Mouse (Mus musculus): ENCODE measurements around the gene Shtn1. TPM values are rescaled to one million over a fixed set of nuclear protein-coding genes. Genes with fewer than 3 reads are reported as not detected.

Gene Shtn1
- polyA plus RNA-seq (2012; rRNA removed): 0.63 and 1.2 TPM in 2 replicates

DNA sequence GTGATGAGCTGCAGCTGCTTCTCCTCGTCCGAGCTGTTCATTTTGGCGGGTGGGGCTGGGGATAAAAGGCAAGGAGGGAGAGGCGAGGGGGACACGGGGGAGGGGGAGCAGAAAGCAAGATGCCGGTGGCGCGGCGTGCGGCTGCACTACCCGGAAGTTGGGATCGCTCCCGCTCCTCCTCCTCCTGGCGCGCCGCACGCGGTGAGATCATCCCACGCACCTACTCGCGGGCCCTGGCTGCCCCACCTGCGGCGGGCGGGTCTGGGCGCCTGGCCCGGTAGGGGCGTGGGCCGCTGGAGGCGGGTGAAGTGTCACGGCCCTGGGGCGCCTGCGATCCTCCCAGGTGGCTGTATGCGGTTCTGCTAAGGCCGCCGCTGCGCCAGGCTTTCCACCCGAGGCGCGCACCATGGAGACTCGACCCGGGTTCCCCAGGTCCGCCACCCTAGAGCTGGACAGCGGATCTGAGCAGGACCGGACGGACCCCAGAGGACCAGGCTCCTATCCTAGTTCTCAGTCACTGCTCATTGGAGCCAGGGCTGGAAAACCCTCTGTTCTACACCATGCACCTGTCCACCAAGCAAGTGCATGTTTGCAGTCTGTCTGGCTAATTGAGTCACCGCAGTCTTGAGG, at the start of gene Shtn1:
Shtn1 (minus strand) TSS at position 629 of the 630 bp plus-strand sequence.
- Histone ChIP-seq H3K4me3 (ENCODE audit: low read depth, low read length) (peak within 1 kb of the TSS; percentile 81), H3K36me3 (ENCODE audit: control insufficient read depth, insufficient read depth, low read length) (no peaks in the 10 kb centered on the region), H3K4me1 (ENCODE audit: control insufficient read depth, insufficient read depth, insufficient read length, low read length) (peaks cover 2% of the 10 kb centered on the region; the same call in 1 of the 2 replicates), H3K27me3 (ENCODE audit: control insufficient read depth, insufficient read depth, low read length) (no peaks in the 10 kb centered on the region; the same call in 1 of the 2 replicates), H3K27ac (ENCODE audit: insufficient read depth, low read depth, low read length) (no peak within 1 kb of the TSS)
- TF ChIP-seq CTCF (IDR thresholded peaks at IDR 0.05; ENCODE audit: extremely low read depth, insufficient read length, insufficient replicate concordance, low read depth, low read length) (no peak), POLR2A (IDR thresholded peaks at IDR 0.05; ENCODE audit: low read depth, low read length) (no peak)
- 1% methylated on average over 44 of the region's 46 CpGs for WGBS

- H3K4me1 ChIP-seq (ENCODE audit: control insufficient read depth, insufficient read depth, insufficient read length, low read length): no peaks in the 10 kb centered on the region; the same call in 1 of the 2 replicates
- TF ChIP-seq CTCF (IDR thresholded peaks at IDR 0.05; ENCODE audit: extremely low read depth, insufficient read length, insufficient replicate concordance, low read depth, low read length) (no peak), POLR2A (IDR thresholded peaks at IDR 0.05; ENCODE audit: low read depth, low read length) (no peak)
- H3K4me3 ChIP-seq (ENCODE audit: low read depth, low read length): peak overlapping the region; percentile 45
- H3K27me3 ChIP-seq (ENCODE audit: control insufficient read depth, insufficient read depth, low read length): no peaks in the 10 kb centered on the region
- H3K27ac ChIP-seq (ENCODE audit: insufficient read depth, low read depth, low read length): no peak overlapping the region
- WGBS: 23% methylated on average over 4 of the region's 4 CpGs
- H3K36me3 ChIP-seq (ENCODE audit: control insufficient read depth, insufficient read depth, low read length): no peaks in the 10 kb centered on the region
Measured at GRCm38 (mm10) chr19:59114152-59114551, 38.3 kb upstream of the Shtn1 start.

- Histone ChIP-seq H3K36me3 (ENCODE audit: control insufficient read depth, insufficient read depth, low read length) (no peaks in the 10 kb centered on the region), H3K4me1 (ENCODE audit: control insufficient read depth, insufficient read depth, insufficient read length, low read length) (no peaks in the 10 kb centered on the region; the same call in 1 of the 2 replicates), H3K4me3 (ENCODE audit: low read depth, low read length) (no peak overlapping the region), H3K27ac (ENCODE audit: insufficient read depth, low read depth, low read length) (no peak overlapping the region), H3K27me3 (ENCODE audit: control insufficient read depth, insufficient read depth, low read length) (no peaks in the 10 kb centered on the region)
- TF ChIP-seq POLR2A (IDR thresholded peaks at IDR 0.05; ENCODE audit: low read depth, low read length) (no peak), CTCF (IDR thresholded peaks at IDR 0.05; ENCODE audit: extremely low read depth, insufficient read length, insufficient replicate concordance, low read depth, low read length) (no peak)
- 60% methylated on average over 1 of the region's 1 CpGs for WGBS
Measured at GRCm38 (mm10) chr19:59109937-59110336, 34.0 kb upstream of the Shtn1 start.

DNA sequence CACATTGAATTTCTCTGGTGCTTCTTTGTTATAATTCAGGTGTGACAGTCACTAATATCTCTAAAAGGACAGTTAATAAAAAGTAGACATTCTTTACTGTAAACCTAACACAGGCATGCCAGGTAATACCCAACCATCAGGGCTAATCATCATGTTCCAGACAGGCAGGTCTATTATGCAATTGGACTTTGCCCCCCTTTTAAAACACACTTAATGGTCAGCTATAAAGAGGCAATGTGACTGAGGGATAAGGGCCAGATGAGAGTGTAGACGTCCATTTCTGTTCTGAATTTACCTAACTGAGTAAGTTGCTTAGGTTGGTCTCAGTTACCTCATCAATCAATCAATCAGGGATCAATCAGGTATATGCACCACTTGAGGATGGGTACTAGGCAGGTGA, 22.4 kb upstream of the Shtn1 start:
- WGBS: 10% methylated on average over 1 of the region's 1 CpGs
- TF ChIP-seq CTCF (IDR thresholded peaks at IDR 0.05; ENCODE audit: extremely low read depth, insufficient read length, insufficient replicate concordance, low read depth, low read length) (no peak), POLR2A (IDR thresholded peaks at IDR 0.05; ENCODE audit: low read depth, low read length) (no peak)

DNA sequence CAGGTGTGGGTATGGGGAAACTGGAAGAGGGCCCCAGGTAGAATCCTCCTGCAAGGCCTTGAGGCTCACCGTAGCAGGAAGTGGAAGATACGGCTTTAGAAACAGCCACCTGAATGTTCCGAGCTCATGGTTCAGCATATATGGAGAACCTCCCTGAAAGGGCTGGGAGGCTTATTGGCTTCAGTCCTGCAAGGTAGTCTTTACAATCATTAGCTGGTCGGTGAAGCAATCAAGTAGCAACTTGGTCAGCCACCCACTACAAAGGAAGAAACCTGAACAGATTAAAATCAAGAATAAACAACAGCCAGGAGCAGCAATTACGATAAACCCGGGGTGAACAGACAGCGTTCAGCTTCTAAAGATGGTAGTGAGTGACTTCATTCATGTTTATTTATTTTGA, 16.4 kb upstream of the Shtn1 start:
- TF ChIP-seq CTCF (IDR thresholded peaks at IDR 0.05; ENCODE audit: extremely low read depth, insufficient read length, insufficient replicate concordance, low read depth, low read length) (no peak), POLR2A (IDR thresholded peaks at IDR 0.05; ENCODE audit: low read depth, low read length) (no peak)
- H3K4me1 ChIP-seq (ENCODE audit: control insufficient read depth, insufficient read depth, insufficient read length, low read length): 0 out of 2 replicates have a peak, but pooled peaks cover 2% of the 10 kb centered on the region
- H3K4me3 ChIP-seq (ENCODE audit: low read depth, low read length): no peak overlapping the region
- no peaks in the 10 kb centered on the region for H3K27me3 ChIP-seq (ENCODE audit: control insufficient read depth, insufficient read depth, low read length)
- no peaks in the 10 kb centered on the region for H3K36me3 ChIP-seq (ENCODE audit: control insufficient read depth, insufficient read depth, low read length)
- 58% methylated on average over 7 of the region's 7 CpGs for WGBS
- no peak overlapping the region for H3K27ac ChIP-seq (ENCODE audit: insufficient read depth, low read depth, low read length)

More for the DNA sequence above, 22.4 kb upstream of the Shtn1 start:
- H3K4me3 ChIP-seq (ENCODE audit: low read depth, low read length): no peak overlapping the region
- H3K4me1 ChIP-seq (ENCODE audit: control insufficient read depth, insufficient read depth, insufficient read length, low read length): no peaks in the 10 kb centered on the region
- H3K36me3 ChIP-seq (ENCODE audit: control insufficient read depth, insufficient read depth, low read length): no peaks in the 10 kb centered on the region
- H3K27ac ChIP-seq (ENCODE audit: insufficient read depth, low read depth, low read length): no peak overlapping the region
- H3K27me3 ChIP-seq (ENCODE audit: control insufficient read depth, insufficient read depth, low read length): no peaks in the 10 kb centered on the region

GRCm38 (mm10) chr19:59090337-59090736, 14.4 kb upstream of the Shtn1 start:
- WGBS: 22% methylated on average over 1 of the region's 1 CpGs
- H3K4me3 ChIP-seq (ENCODE audit: low read depth, low read length): no peak overlapping the region
- no peak overlapping the region for H3K27ac ChIP-seq (ENCODE audit: insufficient read depth, low read depth, low read length)
- TF ChIP-seq CTCF (IDR thresholded peaks at IDR 0.05; ENCODE audit: extremely low read depth, insufficient read length, insufficient replicate concordance, low read depth, low read length): no peak
- no peak for TF ChIP-seq POLR2A (IDR thresholded peaks at IDR 0.05; ENCODE audit: low read depth, low read length)
- H3K27me3 ChIP-seq (ENCODE audit: control insufficient read depth, insufficient read depth, low read length): no peaks in the 10 kb centered on the region
- H3K36me3 ChIP-seq (ENCODE audit: control insufficient read depth, insufficient read depth, low read length): no peaks in the 10 kb centered on the region
- H3K4me1 ChIP-seq (ENCODE audit: control insufficient read depth, insufficient read depth, insufficient read length, low read length): 0 out of 2 replicates have a peak, but pooled peaks cover 2% of the 10 kb centered on the region

GRCm38 (mm10) chr19:59084296-59084695, 8.4 kb upstream of the Shtn1 start:
- H3K36me3 ChIP-seq (ENCODE audit: control insufficient read depth, insufficient read depth, low read length): no peaks in the 10 kb centered on the region
- no peak overlapping the region for H3K4me3 ChIP-seq (ENCODE audit: low read depth, low read length)
- no peak overlapping the region for H3K27ac ChIP-seq (ENCODE audit: insufficient read depth, low read depth, low read length)
- TF ChIP-seq CTCF (IDR thresholded peaks at IDR 0.05; ENCODE audit: extremely low read depth, insufficient read length, insufficient replicate concordance, low read depth, low read length): no peak
- TF ChIP-seq POLR2A (IDR thresholded peaks at IDR 0.05; ENCODE audit: low read depth, low read length): no peak
- no peaks in the 10 kb centered on the region for H3K4me1 ChIP-seq (ENCODE audit: control insufficient read depth, insufficient read depth, insufficient read length, low read length)
- H3K27me3 ChIP-seq (ENCODE audit: control insufficient read depth, insufficient read depth, low read length): no peaks in the 10 kb centered on the region
- WGBS: 29% methylated on average over 4 of the region's 4 CpGs

Data from small intestine, adult 2 months (tissue).